In the genomic region with DNA sequence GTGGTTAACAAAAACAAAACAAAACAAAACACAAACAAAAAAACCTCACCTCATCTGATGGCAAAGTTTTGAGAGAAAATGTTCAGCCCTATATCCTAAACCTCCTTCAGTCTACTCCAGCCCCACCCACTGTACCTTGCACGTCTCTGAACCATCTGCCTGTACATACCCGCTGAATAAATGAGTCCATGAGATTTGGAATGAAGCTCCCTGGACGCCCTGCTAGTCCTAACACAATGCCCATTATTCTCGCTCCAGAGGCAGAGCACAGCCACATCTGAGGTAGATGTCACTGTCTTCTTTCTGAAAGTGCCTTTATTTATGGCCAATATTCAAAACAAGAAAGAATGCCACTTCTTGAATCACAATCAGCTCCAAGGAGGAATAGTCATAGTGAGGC, we compare ENCODE assay signal across 25 mouse cellular contexts. TPM values are rescaled to one million over a fixed set of nuclear protein-coding genes. Genes with fewer than 3 reads are reported as not detected.
A peak's percentile ranks its signal among the peaks of the same experiment; 100 is the strongest.
DNase-seq lines count a peak whose midpoint lies in the region; ATAC-seq lines count a peak whose summit lies in the region.
"Had no signal": no experiment of that assay in that cellular context is flagged by ENCODE, and none has a peak within 500 bp of the region (broad histone marks: within the 10 kb centered on the region; RNA-seq: fewer than 3 reads in every experiment).

No protein-coding gene starts in this region.

- peaks cover 19% of the 10 kb centered on the region for H3K36me3 ChIP-seq in heart, embryonic 13.5 days
- H3K36me3 ChIP-seq in hindbrain, embryonic 14.5 days (replicated peaks; ENCODE audit: control insufficient read depth, insufficient read depth): peaks cover 4% of the 10 kb centered on the region; the same call in 1 of the 2 replicates
- H3K36me3 ChIP-seq in hindbrain, embryonic 10.5 days: peaks cover 35% of the 10 kb centered on the region
- H3K36me3 ChIP-seq in intestine, embryonic 15.5 days: no peaks in the 10 kb centered on the region
- H3K36me3 ChIP-seq: neural tube, embryonic 12.5 days had no signal

- H3K27ac ChIP-seq in heart, embryonic 13.5 days (replicated peaks): peak overlapping the region; percentile 64
- H3K27ac ChIP-seq in hindbrain, embryonic 14.5 days: peak overlapping the region; percentile 54; the same call in 1 of the 2 replicates
- no peak overlapping the region for H3K27ac ChIP-seq in hindbrain, embryonic 10.5 days
- H3K27ac ChIP-seq in intestine, embryonic 15.5 days: no peak overlapping the region
- H3K27ac ChIP-seq: forebrain, embryonic 10.5 days; neural tube, embryonic 12.5 days had no signal

- H3K4me3 ChIP-seq in heart, embryonic 13.5 days: no peak overlapping the region
- H3K4me3 ChIP-seq in hindbrain, embryonic 14.5 days (replicated peaks; ENCODE audit: low read length): no peak overlapping the region
- H3K4me3 ChIP-seq in hindbrain, embryonic 10.5 days: no peak overlapping the region
- no peak overlapping the region for H3K4me3 ChIP-seq in intestine, embryonic 15.5 days (replicated peaks)
- H3K4me3 ChIP-seq: forebrain, embryonic 10.5 days; megakaryocyte, embryonic 14.5 days; neural tube, embryonic 12.5 days had no signal

- H3K9me3 ChIP-seq in heart, embryonic 13.5 days: no peaks in the 10 kb centered on the region
- H3K9me3 ChIP-seq in hindbrain, embryonic 14.5 days (ENCODE audit: control insufficient read depth, low read length): no peaks in the 10 kb centered on the region
- no peaks in the 10 kb centered on the region for H3K9me3 ChIP-seq in hindbrain, embryonic 10.5 days
- no peaks in the 10 kb centered on the region for H3K9me3 ChIP-seq in intestine, embryonic 15.5 days
- H3K9me3 ChIP-seq: forebrain, embryonic 10.5 days; megakaryocyte, embryonic 14.5 days; neural tube, embryonic 12.5 days had no signal

- intact Hi-C loops in heart, postnatal 36 days (cut with DNase I): loop anchor here (5.0 kb wide), 2 partner anchors 73 to 228 kb away; partner anchors contain the start of gene Tfap4

- H3K27me3 ChIP-seq in heart, embryonic 13.5 days (replicated peaks): no peaks in the 10 kb centered on the region
- H3K27me3 ChIP-seq in hindbrain, embryonic 14.5 days (ENCODE audit: control insufficient read depth, insufficient read depth, low read length): no peaks in the 10 kb centered on the region
- H3K27me3 ChIP-seq in hindbrain, embryonic 10.5 days (ENCODE audit: insufficient read depth, poor library complexity, severe bottlenecking): no peaks in the 10 kb centered on the region
- H3K27me3 ChIP-seq in intestine, embryonic 15.5 days (replicated peaks): no peaks in the 10 kb centered on the region
- H3K27me3 ChIP-seq: megakaryocyte, embryonic 14.5 days; neural tube, embryonic 12.5 days had no signal

- H3K4me2 ChIP-seq in heart, embryonic 13.5 days: peak overlapping the region; percentile 79
- H3K4me2 ChIP-seq in hindbrain, embryonic 14.5 days (replicated peaks): no peak overlapping the region
- no peak overlapping the region for H3K4me2 ChIP-seq in intestine, embryonic 15.5 days (replicated peaks)
- H3K4me2 ChIP-seq: neural tube, embryonic 12.5 days had no signal

- no peak for ATAC-seq in heart, embryonic 13.5 days (ENCODE audit: extremely low read depth, insufficient number of reproducible peaks, low FRiP score, low TSS enrichment)
- no peak for ATAC-seq in hindbrain, embryonic 14.5 days (ENCODE audit: low FRiP score)
- ATAC-seq in intestine, embryonic 15.5 days: no peak
- ATAC-seq: lung, postnatal 0 days had no signal

- peak overlapping the region; percentile 53 for H3K9ac ChIP-seq in heart, embryonic 13.5 days
- no peak overlapping the region for H3K9ac ChIP-seq in hindbrain, embryonic 14.5 days
- no peak overlapping the region for H3K9ac ChIP-seq in intestine, embryonic 15.5 days
- H3K9ac ChIP-seq: neural tube, embryonic 12.5 days had no signal

- 51% methylated on average over 4 of the region's 4 CpGs for WGBS in heart, embryonic 13.5 days
- WGBS in hindbrain, embryonic 14.5 days: 17% methylated on average over 4 of the region's 4 CpGs
- 50% methylated on average over 4 of the region's 4 CpGs for WGBS in hindbrain, embryonic 10.5 days
- 58% methylated on average over 4 of the region's 4 CpGs for WGBS in intestine, embryonic 15.5 days

- H3K4me1 ChIP-seq in heart, embryonic 13.5 days: peaks cover 87% of the 10 kb centered on the region
- H3K4me1 ChIP-seq in hindbrain, embryonic 14.5 days (replicated peaks; ENCODE audit: control insufficient read depth, insufficient read depth, low read length): peaks cover 45% of the 10 kb centered on the region
- H3K4me1 ChIP-seq in hindbrain, embryonic 10.5 days (replicated peaks): peaks cover 42% of the 10 kb centered on the region
- H3K4me1 ChIP-seq in intestine, embryonic 15.5 days (replicated peaks): peaks cover 23% of the 10 kb centered on the region

- DNase-seq in heart, postnatal 36 days: no peak
- no peak for DNase-seq in hindbrain, embryonic 14.5 days (ENCODE audit: low spot score)
- DNase-seq in hindbrain, embryonic 10.5 days (ENCODE audit: low spot score): no peak
- DNase-seq in brain, adult 2 months (ENCODE audit: low read depth, low spot score): peak; percentile 62
- peak; percentile 14 for DNase-seq in mesoderm, embryonic 11.5 days (ENCODE audit: low read depth, low spot score)
- DNase-seq: adrenal gland, adult 2 months; cerebellum, adult 8-10 months; kidney, adult 2 months; kidney, postnatal 10 days; left cerebral cortex, postnatal 4 days; liver; right cerebral cortex, postnatal 14 days; spleen, adult 18-20 months; thymus, adult 18-20 months; thymus, postnatal 4 days had no signal

RNA-seq across cellular contexts. Expression of gene Cdip1, which starts 4.4 kb away (rescaled TPM):
- polyA plus RNA-seq in heart, embryonic 13.5 days (2015; fragmentation: Nextera tagmentation; extraction: Ambion mirVana): 120 and 128 TPM in 2 replicates
- total RNA-seq in heart, postnatal 36 days (2021): 10 to 100 TPM; 59.0 to 66.1 TPM
- 112 and 121 TPM in 2 replicates for polyA plus RNA-seq in hindbrain, embryonic 14.5 days (2014; fragmentation: Nextera tagmentation; extraction: Ambion mirVana)
- polyA plus RNA-seq in hindbrain, embryonic 10.5 days (2016; fragmentation: Nextera tagmentation; extraction: Ambion mirVana): 109 and 111 TPM in 2 replicates
- 83.1 and 88.3 TPM in 2 replicates for polyA plus RNA-seq in intestine, embryonic 15.5 days (2015; fragmentation: Nextera tagmentation; extraction: Ambion mirVana)

RNA-seq across cellular contexts. Expression of gene 4930562C15Rik, which starts 49.5 kb away (rescaled TPM):
- polyA plus RNA-seq in heart, embryonic 13.5 days (2015; fragmentation: Nextera tagmentation; extraction: Ambion mirVana): 0.15 and 0.32 TPM in 2 replicates
- total RNA-seq in heart, postnatal 36 days (2021): not detected
- polyA plus RNA-seq in hindbrain, embryonic 14.5 days (2014; fragmentation: Nextera tagmentation; extraction: Ambion mirVana): 0.34 and 0.74 TPM in 2 replicates
- 0.51 and 0.55 TPM in 2 replicates for polyA plus RNA-seq in hindbrain, embryonic 10.5 days (2016; fragmentation: Nextera tagmentation; extraction: Ambion mirVana)
- polyA plus RNA-seq in intestine, embryonic 15.5 days (2015; fragmentation: Nextera tagmentation; extraction: Ambion mirVana): 0.23 TPM in 2 replicates
- total RNA-seq: adrenal gland, adult 2 months; gastrocnemius, adult 18-20 months; granulocyte monocyte progenitor cell, adult 5-6 weeks; layer of hippocampus, adult 18-20 months; left cerebral cortex, postnatal 4 days; midbrain, postnatal 0 days had no signal
- polyA plus RNA-seq: adrenal gland, adult 2 months; kidney, adult 2 months had no signal

RNA-seq across cellular contexts. Expression of gene Hmox2, which starts 59.5 kb away (rescaled TPM):
- polyA plus RNA-seq in heart, embryonic 13.5 days (2015; fragmentation: Nextera tagmentation; extraction: Ambion mirVana): 92.8 and 96.0 TPM in 2 replicates
- 10 to 100 TPM; 72.2 to 88.2 TPM for total RNA-seq in heart, postnatal 36 days (2021)
- polyA plus RNA-seq in hindbrain, embryonic 14.5 days (2014; fragmentation: Nextera tagmentation; extraction: Ambion mirVana): 102 and 115 TPM in 2 replicates
- polyA plus RNA-seq in hindbrain, embryonic 10.5 days (2016; fragmentation: Nextera tagmentation; extraction: Ambion mirVana): 84.6 and 93.3 TPM in 2 replicates
- 90.4 and 91.7 TPM in 2 replicates for polyA plus RNA-seq in intestine, embryonic 15.5 days (2015; fragmentation: Nextera tagmentation; extraction: Ambion mirVana)

Comparison
In these comparisons a context has a peak if more than half of its experiments do, and no peak if none do; other contexts are left out.
1. H3K27ac ChIP-seq: peak in heart, embryonic 13.5 days (single experiment) and hindbrain, embryonic 14.5 days (single experiment); none in hindbrain, embryonic 10.5 days (single experiment) and intestine, embryonic 15.5 days (single experiment).
2. DNase-seq: peak in brain, adult 2 months (single experiment) and mesoderm, embryonic 11.5 days (single experiment); none in heart, postnatal 36 days (0 of 2), hindbrain, embryonic 14.5 days (single experiment) and hindbrain, embryonic 10.5 days (single experiment).